Mouse (Mus musculus) E14TG2a.4 (cell line): ENCODE measurements around the gene Prcd.

Source experiments
- CTCF ChIP-seq: conservative IDR thresholded peaks from 2 replicates; pipeline ENCODE4 v1.5.1; 2014; ENCODE audit warnings: low read length
- NANOG ChIP-seq: IDR thresholded peaks from 2 replicates; pipeline ENCODE4 v1.6.1; 2014; ENCODE audit warnings: borderline replicate concordance, low read length, mixed read lengths
- POU5F1 ChIP-seq: IDR thresholded peaks from 2 replicates; pipeline ENCODE4 v1.6.1; 2014; ENCODE audit warnings: low read length, borderline replicate concordance

- TF ChIP-seq CTCF (no peak), POU5F1 (no peak), NANOG (no peak)
Observed at GRCm38 (mm10) chr11:116652330-116653098, 820 bp upstream of the Prcd start.
